Mouse (Mus musculus) heart, postnatal 0 days (tissue): Measurements from ENCODE around the gene Scn3b.

Experiments used
- CTCF ChIP-seq: IDR thresholded peaks from 2 replicates; pipeline ENCODE4 v1.5.1; 2016; ENCODE audit warnings: antibody characterized with exemption, control low read depth, low read depth
- EP300 ChIP-seq: IDR thresholded peaks from 2 replicates; pipeline ENCODE4 v1.6.1; 2016; ENCODE audit warnings: antibody characterized with exemption, low read depth

- TF ChIP-seq CTCF (no peak), EP300 (no peak)
These were observed 48.7 kb downstream of the Scn3b start for GRCm38 (mm10) chr9:40317735-40318134.
